Mouse (Mus musculus): ENCODE measurements around the gene Vav3.
A peak's percentile ranks its signal among the peaks of the same experiment; 100 is the strongest.
"Not testable (repeated sequence)": the region's sequence is repeated elsewhere in the genome, so short reads cannot be mapped to it uniquely, and the experiment has no call there.

Gene Vav3

GRCm38 (mm10) chr3:109446903-109447302 is 106.5 kb downstream of the Vav3 start:
- DNase-seq: no peak

GRCm38 (mm10) chr3:109448249-109448648 is 107.8 kb downstream of the Vav3 start:
- DNase-seq: not testable (repeated sequence)

DNA sequence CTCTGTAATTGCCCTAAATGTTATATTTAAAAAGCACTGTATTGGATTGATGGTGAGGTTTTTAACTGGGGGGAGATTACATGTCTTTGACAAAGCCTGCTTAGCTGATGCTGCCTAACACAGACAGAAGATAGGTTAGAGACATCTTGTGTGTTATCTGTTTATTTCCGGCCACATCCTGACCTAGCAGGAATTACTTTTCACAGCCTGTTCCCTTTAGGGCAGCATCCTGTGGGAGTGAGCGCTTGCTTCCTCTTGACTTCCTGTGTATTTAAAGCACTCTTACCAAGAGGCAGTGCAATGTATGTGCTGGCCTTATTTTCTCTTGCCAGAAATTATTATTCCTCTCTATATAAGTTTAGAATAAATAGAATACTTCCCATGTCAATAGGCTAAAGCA is 111.5 kb downstream of the Vav3 start:
- no peak for DNase-seq

GRCm38 (mm10) chr3:109454633-109455032 is 114.2 kb downstream of the Vav3 start:
- DNase-seq: no peak

DNA sequence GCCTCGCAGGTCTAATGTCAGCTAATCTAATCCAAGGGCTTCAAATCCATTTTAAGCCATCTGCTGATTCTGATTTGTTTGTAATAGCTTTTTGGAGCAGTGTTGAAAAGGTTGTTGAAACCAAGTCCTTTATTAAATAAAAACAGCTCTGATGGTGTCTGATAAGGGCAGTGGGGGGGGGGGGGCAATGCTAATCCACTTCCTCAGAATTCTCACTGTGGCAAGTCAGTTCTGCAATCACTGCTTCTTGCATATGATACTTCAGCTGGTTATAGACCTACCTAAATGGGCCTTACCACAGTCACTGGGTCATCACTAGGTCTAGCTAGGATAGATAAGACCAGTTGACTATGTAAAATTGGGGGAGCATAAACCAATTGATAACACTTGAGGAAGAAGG is 115.9 kb downstream of the Vav3 start:
- DNase-seq: no peak

GRCm38 (mm10) chr3:109463684-109464083 is 123.2 kb downstream of the Vav3 start:
- DNase-seq: no peak

GRCm38 (mm10) chr3:109464600-109464999 is 124.1 kb downstream of the Vav3 start:
- DNase-seq: no peak

GRCm38 (mm10) chr3:109466541-109466940 is 126.1 kb downstream of the Vav3 start:
- DNase-seq: no peak

DNA sequence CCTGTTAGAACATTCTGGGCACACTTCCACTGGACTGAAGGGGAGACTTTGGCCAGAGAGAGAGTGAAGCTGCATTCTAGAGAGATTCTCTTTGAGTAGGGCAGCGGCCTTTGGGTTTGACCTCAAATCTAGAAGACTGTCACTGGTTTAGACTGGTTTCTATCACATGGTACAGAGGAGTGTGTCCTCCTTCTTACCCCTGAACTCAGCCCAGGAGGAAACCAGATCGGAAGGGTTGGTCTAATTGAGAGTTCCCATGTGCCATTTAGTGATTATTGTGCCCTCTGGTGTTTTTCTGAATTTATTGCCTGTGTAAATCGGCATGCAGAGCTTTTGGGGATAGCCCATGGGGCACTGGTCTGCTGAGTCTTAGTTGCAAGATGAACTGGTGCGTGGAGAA is 126.8 kb downstream of the Vav3 start:
- no peak for DNase-seq

- peak; percentile 13 for DNase-seq
Measured at GRCm38 (mm10) chr3:109469465-109469864, 129.0 kb downstream of the Vav3 start.

- no peak for DNase-seq
Measured at GRCm38 (mm10) chr3:109470651-109471255, 130.3 kb downstream of the Vav3 start.

GRCm38 (mm10) chr3:109476521-109476920 is 136.1 kb downstream of the Vav3 start:
- no peak for DNase-seq

DNA sequence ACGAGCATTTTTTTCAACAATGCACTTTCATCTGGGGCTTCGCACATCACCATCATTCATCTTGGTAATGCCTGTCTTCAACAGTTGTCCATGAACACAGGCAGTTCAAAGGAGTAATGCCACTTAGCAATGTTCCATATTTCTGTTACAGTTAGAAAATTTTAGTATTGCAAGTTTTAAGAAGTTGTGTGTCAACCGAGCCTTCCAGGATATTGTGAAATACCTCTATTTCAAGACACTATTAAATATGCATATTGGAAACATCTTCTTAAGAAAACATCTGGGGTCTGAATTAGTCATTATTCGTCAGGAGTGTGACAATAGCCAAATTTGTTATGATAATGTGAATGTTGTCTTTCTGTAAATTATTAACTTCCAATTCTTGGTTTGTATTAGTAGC is 137.8 kb downstream of the Vav3 start:
- no peak for DNase-seq

- DNase-seq: no peak
Measured at GRCm38 (mm10) chr3:109480625-109481024, 140.2 kb downstream of the Vav3 start.

DNA sequence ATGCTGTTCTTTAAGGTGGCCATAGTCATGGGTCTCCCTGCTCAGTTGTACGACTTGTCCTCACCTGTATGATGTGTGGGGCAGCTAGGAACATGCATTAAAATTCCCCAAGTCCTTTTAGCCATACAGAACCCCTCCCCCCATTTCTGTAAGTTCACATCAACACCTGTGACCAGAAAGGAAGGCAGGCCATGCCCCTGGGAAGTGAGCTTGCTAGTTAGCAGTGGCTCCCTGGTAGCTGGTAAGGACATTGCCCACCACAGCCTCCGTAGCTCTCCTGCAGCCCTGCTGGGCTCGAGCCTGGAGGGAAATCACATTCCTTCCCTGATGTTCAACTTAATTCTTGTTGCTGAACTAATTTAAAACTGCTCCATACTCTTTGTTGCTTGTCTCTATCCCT is 146.3 kb downstream of the Vav3 start:
- DNase-seq: no peak

DNA sequence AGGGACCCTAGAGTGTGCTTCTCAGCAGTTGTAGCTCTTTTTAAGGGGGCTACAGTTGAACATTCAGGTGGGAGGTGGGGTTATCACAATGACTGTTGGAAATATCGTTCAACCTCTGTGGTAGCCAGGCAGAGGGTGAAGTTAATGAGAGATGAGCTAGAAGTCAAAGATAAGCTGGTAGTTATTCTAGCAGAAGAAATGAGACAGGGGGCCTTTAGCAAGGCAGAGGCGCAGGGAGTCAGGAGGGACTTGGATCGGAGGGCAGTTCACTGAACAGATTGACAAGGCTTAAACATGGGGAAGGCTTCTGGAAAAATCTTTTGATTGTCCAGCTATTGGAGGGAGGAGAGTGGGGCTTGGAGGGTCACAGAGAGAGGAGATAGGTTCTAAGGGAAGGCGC is 147.4 kb downstream of the Vav3 start:
- no peak for DNase-seq

DNA sequence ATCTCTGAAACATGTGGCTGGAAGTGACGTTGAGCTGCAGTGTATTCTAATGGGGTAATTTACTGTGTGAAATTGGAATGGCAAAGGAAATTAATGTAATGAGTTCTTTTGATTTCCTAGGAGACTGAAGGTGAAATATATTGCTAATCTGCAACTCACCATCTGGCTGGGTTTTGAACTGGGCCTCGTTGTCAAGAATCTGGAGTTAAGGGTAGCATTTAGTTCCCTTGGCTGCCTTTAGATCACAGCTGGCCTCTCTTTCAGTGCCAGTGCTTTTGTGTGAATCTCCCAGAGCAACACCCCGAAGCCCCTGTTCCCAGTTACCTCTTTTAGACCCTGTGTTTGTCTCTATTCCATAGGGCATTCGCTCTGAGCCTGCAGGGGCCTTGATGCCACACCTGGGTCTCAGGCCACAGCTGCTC is 148.3 kb downstream of the Vav3 start:
- no peak for DNase-seq

DNA sequence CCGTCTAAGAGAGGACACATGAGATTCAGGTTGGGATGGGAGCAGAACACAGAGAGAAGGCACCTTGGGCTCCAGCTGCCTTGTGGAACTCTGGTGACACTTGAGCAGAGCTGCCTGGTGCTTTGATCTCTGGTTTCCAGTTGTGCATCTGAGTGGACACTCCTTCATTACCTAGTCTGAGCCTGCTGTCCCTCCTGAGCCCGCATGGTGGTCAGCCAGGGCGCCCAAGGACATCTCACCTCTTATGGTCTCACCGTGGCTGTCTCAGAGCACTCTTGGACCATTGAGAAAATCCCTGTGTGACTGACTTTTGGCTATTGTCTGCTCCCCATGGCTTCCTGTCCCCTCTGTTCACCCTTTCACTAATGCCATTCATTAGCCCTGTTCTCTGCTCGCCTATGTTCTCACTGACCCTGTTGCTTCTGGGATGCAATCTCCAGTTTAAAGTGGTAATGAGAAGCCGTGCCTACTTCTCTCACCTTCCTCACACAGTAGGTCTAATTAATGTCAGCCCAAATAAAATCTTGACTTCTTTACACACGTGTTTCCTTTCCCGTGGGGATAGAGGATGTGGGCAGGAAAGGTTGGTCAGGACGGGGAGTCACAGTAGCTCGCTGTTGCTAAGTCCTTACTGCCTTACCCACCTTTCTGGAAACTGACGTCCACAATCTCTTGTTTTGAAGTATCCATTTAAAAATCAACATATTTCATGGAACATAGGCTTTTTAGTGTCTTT is 150.3 kb downstream of the Vav3 start:
- no peak for DNase-seq

- peak; percentile 48 for DNase-seq
Measured at GRCm38 (mm10) chr3:109491568-109491967, 151.1 kb downstream of the Vav3 start.

- DNase-seq: no peak
Measured at GRCm38 (mm10) chr3:109496461-109496860, 156.0 kb downstream of the Vav3 start.

GRCm38 (mm10) chr3:109497074-109497473 is 156.6 kb downstream of the Vav3 start:
- DNase-seq: no peak

DNA sequence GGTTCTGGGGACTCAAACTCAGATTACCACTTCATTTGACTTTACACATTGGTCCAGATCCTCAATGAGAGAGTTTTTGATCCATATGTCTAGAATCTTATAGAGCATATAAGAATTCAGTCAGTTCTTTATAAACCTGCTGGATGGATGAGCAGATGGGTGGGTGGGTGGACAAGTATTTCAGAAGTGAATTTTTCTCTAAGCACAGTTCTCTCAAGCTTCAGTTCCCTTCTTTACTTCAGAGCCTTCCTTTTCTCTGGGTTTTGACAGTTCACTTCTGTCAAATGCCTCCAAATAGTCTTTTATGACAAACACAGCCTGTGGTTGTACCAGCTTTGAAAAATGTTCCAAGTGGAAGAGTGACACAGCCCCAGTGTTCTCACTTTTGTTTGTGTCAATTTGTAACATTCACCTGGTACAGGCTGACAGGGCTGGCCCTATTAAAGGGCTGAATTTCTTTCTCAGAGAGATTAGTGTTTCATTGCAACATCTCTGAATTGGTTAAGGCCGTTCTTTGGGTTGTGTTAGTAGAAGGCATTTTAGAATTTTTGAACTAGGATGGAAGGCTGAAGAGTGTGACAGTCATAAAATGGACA is 159.5 kb downstream of the Vav3 start:
- DNase-seq: no peak

GRCm38 (mm10) chr3:109509784-109510183 is 169.3 kb downstream of the Vav3 start:
- DNase-seq: no peak

DNA sequence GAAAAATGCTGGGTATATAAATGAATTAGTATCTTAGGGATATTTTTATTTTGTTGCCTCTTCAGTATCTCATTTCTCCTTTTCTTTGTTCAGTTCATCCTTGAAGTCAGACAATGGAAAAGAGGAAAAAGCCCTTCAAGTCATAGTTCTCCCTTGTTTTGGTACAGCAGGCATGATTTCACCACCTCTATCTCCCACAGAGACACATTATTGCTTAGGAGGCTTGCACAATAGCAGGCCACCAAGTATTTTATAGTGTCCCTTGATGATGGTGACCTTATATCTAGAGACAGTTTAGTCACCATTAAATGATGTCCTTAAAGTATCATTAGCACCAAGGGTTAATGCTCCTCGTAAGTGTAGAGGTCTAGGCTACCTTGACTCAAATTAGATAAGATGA is 171.4 kb downstream of the Vav3 start:
- no peak for DNase-seq
